ENCODE assay signal across 33 mouse cellular contexts in the genomic region with DNA sequence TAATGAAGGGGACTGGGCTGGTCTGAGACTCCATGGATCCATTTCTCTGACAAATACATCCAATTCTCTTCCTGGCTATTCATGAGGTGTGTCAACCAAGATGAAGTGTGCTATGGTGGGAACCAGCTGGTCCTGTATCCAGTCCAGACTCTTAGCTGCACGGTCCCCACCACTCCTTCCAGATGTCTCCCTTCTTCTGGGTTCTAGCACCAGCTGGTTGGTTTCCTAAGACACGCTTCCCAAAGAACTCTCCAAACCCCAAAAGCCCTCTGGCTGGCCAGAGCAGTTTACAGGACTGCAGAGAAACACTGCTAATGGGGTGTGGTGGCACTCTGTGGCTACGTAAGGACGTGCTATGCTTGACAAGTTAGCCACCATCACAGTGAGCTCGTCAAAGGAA. TPM values are rescaled to one million over a fixed set of nuclear protein-coding genes. Genes with fewer than 3 reads are reported as not detected.
DNase-seq lines count a peak whose midpoint lies in the region; ATAC-seq and TF ChIP-seq lines count a peak whose summit lies in the region.
"Had no signal": no experiment of that assay in that cellular context is flagged by ENCODE, and none has a peak within 500 bp of the region (broad histone marks: within the 10 kb centered on the region; RNA-seq: fewer than 3 reads in every experiment).

No protein-coding gene starts in this region.

- 54% methylated on average over 5 of the region's 5 CpGs for WGBS in lung, postnatal 0 days

- DNase-seq in heart, postnatal 25 days (ENCODE audit: low spot score), result peak; percentile 7
- DNase-seq in heart, postnatal 36 days, result no peak
- DNase-seq in urinary bladder, postnatal 14 days (ENCODE audit: low spot score), result peak; percentile 39
- no peak for DNase-seq in urinary bladder, postnatal 25 days (ENCODE audit: low spot score)
- peak; percentile 93 for DNase-seq in lung, postnatal 0 days (ENCODE audit: low spot score)
- DNase-seq in lung, postnatal 4 days, result peak; percentile 75 to 87
- no peak for DNase-seq in frontal cortex, postnatal 36 days (ENCODE audit: low spot score in 2 of 2)
- DNase-seq in testis, postnatal 14 days (ENCODE audit: low spot score), result no peak
- DNase-seq: adrenal gland, postnatal 14 days; cerebellum, adult 11-12 months; cerebellum, postnatal 10 days; gastrocnemius, adult 2 months; gastrocnemius, postnatal 36 days; layer of hippocampus, adult 9-11 months; liver; right cerebral cortex, postnatal 14 days; thymus, adult 18-20 months; thymus, postnatal 25 days had no signal

- peak; percentile 89 for ATAC-seq in lung, postnatal 0 days
- ATAC-seq: CD4-positive, CD25-positive, alpha-beta regulatory T cell, adult 4 months; forebrain, embryonic 15.5 days; hindbrain, postnatal 0 days; intestine, embryonic 15.5 days; midbrain, embryonic 16.5 days had no signal

- H3K4me2 ChIP-seq in lung, postnatal 0 days (replicated peaks; ENCODE audit: low read depth, low read length), result no peak overlapping the region
- H3K4me2 ChIP-seq: embryonic facial prominence, embryonic 13.5 days; forebrain, embryonic 15.5 days; heart, embryonic 15.5 days; intestine, embryonic 15.5 days had no signal

- TF ChIP-seq EP300 in lung, postnatal 0 days (IDR thresholded peaks at IDR 0.05), result peak; percentile 85

- H3K36me3 ChIP-seq in lung, postnatal 0 days (ENCODE audit: insufficient read depth, low read length), result no peaks in the 10 kb centered on the region
- H3K36me3 ChIP-seq: embryonic facial prominence, embryonic 13.5 days; forebrain, embryonic 10.5 days; forebrain, embryonic 15.5 days; heart, embryonic 15.5 days; intestine, embryonic 15.5 days had no signal

- no peaks in the 10 kb centered on the region for H3K27me3 ChIP-seq in lung, postnatal 0 days (replicated peaks; ENCODE audit: insufficient read depth, low read length)
- H3K27me3 ChIP-seq: embryonic facial prominence, embryonic 13.5 days; forebrain, embryonic 15.5 days; heart, embryonic 15.5 days; intestine, embryonic 15.5 days had no signal

- peaks cover 6% of the 10 kb centered on the region; the same call in 1 of the 2 replicates for H3K4me1 ChIP-seq in lung, postnatal 0 days (ENCODE audit: insufficient read depth, low read depth, low read length)
- H3K4me1 ChIP-seq: embryonic facial prominence, embryonic 13.5 days; forebrain, embryonic 15.5 days; intestine, embryonic 15.5 days had no signal

- 0 out of 2 replicates have a peak overlapping the region, but pooled peaks have one; percentile 34 for H3K27ac ChIP-seq in lung, postnatal 0 days (ENCODE audit: low read length)
- H3K27ac ChIP-seq: embryonic facial prominence, embryonic 13.5 days; forebrain, embryonic 10.5 days; forebrain, embryonic 15.5 days; gastrocnemius, adult 2 months; heart, embryonic 15.5 days; hindbrain, postnatal 0 days; intestine, embryonic 15.5 days; liver, embryonic 14.5 days had no signal

- H3K9ac ChIP-seq in lung, postnatal 0 days (replicated peaks; ENCODE audit: low read depth), result no peak overlapping the region
- H3K9ac ChIP-seq: embryonic facial prominence, embryonic 13.5 days; forebrain, embryonic 15.5 days; heart, embryonic 15.5 days; intestine, embryonic 15.5 days; liver, embryonic 14.5 days had no signal

- TF ChIP-seq CTCF in lung, postnatal 0 days (IDR thresholded peaks at IDR 0.05), result no peak; the same call in 1 of the 2 replicates

- H3K9me3 ChIP-seq in lung, postnatal 0 days (ENCODE audit: low read length), result no peaks in the 10 kb centered on the region
- H3K9me3 ChIP-seq: embryonic facial prominence, embryonic 13.5 days; forebrain, embryonic 10.5 days; forebrain, embryonic 15.5 days; heart, embryonic 15.5 days; intestine, embryonic 15.5 days had no signal

- intact Hi-C loops in heart, postnatal 25 days (cut with DNase I), result no loop called here
- intact Hi-C loops in heart, postnatal 36 days (cut with DNase I), result no loop called here

- H3K4me3 ChIP-seq in lung, postnatal 0 days (ENCODE audit: low read depth, low read length), result no peak overlapping the region
- H3K4me3 ChIP-seq: embryonic facial prominence, embryonic 13.5 days; forebrain, embryonic 10.5 days; forebrain, embryonic 15.5 days; gastrocnemius, adult 2 months; heart, embryonic 15.5 days; intestine, embryonic 15.5 days had no signal

RNA-seq across cellular contexts. Expression of a gene that starts 20.5 kb away (rescaled TPM):
- total RNA-seq in heart, postnatal 25 days (2021), result 1 to 10 TPM; 3.0 to 4.3 TPM
- total RNA-seq in heart, postnatal 36 days (2021), result 1 to 10 TPM; 2.6 to 3.2 TPM
- polyA plus RNA-seq in lung, postnatal 0 days (2015; fragmentation: Nextera tagmentation; extraction: Ambion mirVana), result 6.8 and 7.0 TPM in 2 replicates

RNA-seq across cellular contexts. Expression of a gene that starts 40.4 kb away (rescaled TPM):
- total RNA-seq in heart, postnatal 25 days (2021), result not detected
- not detected for total RNA-seq in heart, postnatal 36 days (2021)
- polyA plus RNA-seq in lung, postnatal 0 days (2015; fragmentation: Nextera tagmentation; extraction: Ambion mirVana), result 0.18 TPM in 2 replicates
- total RNA-seq: adrenal gland, postnatal 14 days; gastrocnemius, adult 2 months; gastrocnemius, postnatal 36 days; hindbrain, postnatal 0 days; left cerebral cortex, adult 18-20 months; left cerebral cortex, postnatal 14 days; neutrophil, adult 5-6 weeks had no signal
- polyA plus RNA-seq: CD4-positive, CD25-positive, alpha-beta regulatory T cell, adult 4 months; forebrain, embryonic 10.5 days; forebrain, embryonic 15.5 days; frontal cortex, adult 2 months; heart, embryonic 15.5 days; liver, embryonic 14.5 days; midbrain, embryonic 16.5 days; neural tube, embryonic 11.5 days; stomach, embryonic 14.5 days had no signal

Comparison
In these comparisons a context has a peak if more than half of its experiments do, and no peak if none do; other contexts are left out.
1. DNase-seq: peak in heart, postnatal 25 days (single experiment), urinary bladder, postnatal 14 days (single experiment), lung, postnatal 0 days (single experiment) and lung, postnatal 4 days (2 of 2); none in heart, postnatal 36 days (0 of 2), urinary bladder, postnatal 25 days (single experiment), frontal cortex, postnatal 36 days (0 of 2) and testis, postnatal 14 days (single experiment).